Mouse (Mus musculus) brain, adult 2 months (tissue): ENCODE measurements around the gene Msmp.
A peak's percentile ranks its signal among the peaks of the same experiment; 100 is the strongest.

Source experiments
- DNase-seq: peaks from one replicate; pipeline ENCODE4 v3.0.0; 2011; ENCODE audit warnings: low read depth, low spot score

Msmp gene

GRCm38 (mm10) chr4:43593453-43593852 lies 9.2 kb upstream of the Msmp start:
- DNase-seq = no peak

- DNase-seq = no peak
Observed at GRCm38 (mm10) chr4:43591961-43592360, 7.7 kb upstream of the Msmp start.

GRCm38 (mm10) chr4:43591543-43591942 lies 7.2 kb upstream of the Msmp start:
- DNase-seq = peak; percentile 41

GRCm38 (mm10) chr4:43587681-43588080 lies 3.4 kb upstream of the Msmp start:
- no peak for DNase-seq

- no peak for DNase-seq
Observed at GRCm38 (mm10) chr4:43586411-43586810, 2.1 kb upstream of the Msmp start.

GRCm38 (mm10) chr4:43585682-43586081 lies 1.4 kb upstream of the Msmp start:
- no peak for DNase-seq

GRCm38 (mm10) chr4:43583421-43583820 lies 873 bp downstream of the Msmp start:
- DNase-seq = no peak

- no peak for DNase-seq
Observed at GRCm38 (mm10) chr4:43582241-43582640, 2.1 kb downstream of the Msmp start.

GRCm38 (mm10) chr4:43581381-43581780 lies 2.9 kb downstream of the Msmp start:
- no peak for DNase-seq

- no peak for DNase-seq
Observed at GRCm38 (mm10) chr4:43580721-43581120, 3.6 kb downstream of the Msmp start.

GRCm38 (mm10) chr4:43579731-43580130 lies 4.6 kb downstream of the Msmp start:
- no peak for DNase-seq

GRCm38 (mm10) chr4:43579256-43579655 lies 5.0 kb downstream of the Msmp start:
- no peak for DNase-seq

GRCm38 (mm10) chr4:43578376-43579204 lies 5.7 kb downstream of the Msmp start, which contains the start of the genes Rgp1 and Gba2:
Gene Rgp1, plus strand, starts transcription at chr4:43578715.
Gene Gba2, minus strand, starts transcription at chr4:43578873.
- DNase-seq = peak; percentile 92

- peak; percentile 79 for DNase-seq
Observed at GRCm38 (mm10) chr4:43577237-43577881, 6.9 kb downstream of the Msmp start.

- DNase-seq = no peak
Observed at GRCm38 (mm10) chr4:43575356-43575755, 8.9 kb downstream of the Msmp start.

GRCm38 (mm10) chr4:43573561-43573960 lies 10.7 kb downstream of the Msmp start:
- DNase-seq = no peak

GRCm38 (mm10) chr4:43571395-43572045 lies 12.8 kb downstream of the Msmp start:
- DNase-seq = no peak

- DNase-seq = no peak
Observed at GRCm38 (mm10) chr4:43567140-43567539, 17.2 kb downstream of the Msmp start.

GRCm38 (mm10) chr4:43564231-43564630 lies 20.1 kb downstream of the Msmp start:
- no peak for DNase-seq

- DNase-seq = no peak
Observed at GRCm38 (mm10) chr4:43563601-43563875, 20.8 kb downstream of the Msmp start.

GRCm38 (mm10) chr4:43562769-43563600 lies 21.3 kb downstream of the Msmp start:
- DNase-seq = peak; percentile 39
